Mouse (Mus musculus) testis, adult 2 months (tissue): ENCODE measurements around the gene Pwp2.

ENCODE experiments used
- CTCF ChIP-seq: fragments of 200-500 bp; IDR thresholded peaks from 2 replicates; pipeline ENCODE4 v1.5.1; 2012; ENCODE audit warnings: low read depth, mild to moderate bottlenecking, inconsistent platforms, low read length, moderate library complexity; ENCODE audit not compliant: control insufficient read depth, insufficient read depth, insufficient replicate concordance
- POLR2A ChIP-seq: fragments of 200-500 bp; IDR thresholded peaks from 2 replicates; pipeline ENCODE4 v1.6.1; 2012; ENCODE audit warnings: low read depth, mild to moderate bottlenecking, inconsistent platforms, low read length, moderate library complexity; ENCODE audit not compliant: control insufficient read depth

GRCm38 (mm10) chr10:78139572-78140250, 45.2 kb downstream of the Pwp2 start:
- TF ChIP-seq POLR2A, result no peak
- TF ChIP-seq CTCF, result no peak
